Mouse (Mus musculus) olfactory bulb, adult 2 months (tissue): ENCODE data around the gene Olfr48.

ENCODE experiments used
- CTCF ChIP-seq: fragments of 200-500 bp; IDR thresholded peaks from 2 replicates; pipeline ENCODE4 v1.5.1; 2012; ENCODE audit warnings: low read depth, mild to moderate bottlenecking, low read length, moderate library complexity; ENCODE audit not compliant: insufficient read depth
- POLR2A ChIP-seq: fragments of 200-500 bp; IDR thresholded peaks from 2 replicates; pipeline ENCODE4 v1.6.1; 2012; ENCODE audit warnings: mild to moderate bottlenecking, low read depth, low read length, moderate library complexity; ENCODE audit not compliant: insufficient read depth

DNA sequence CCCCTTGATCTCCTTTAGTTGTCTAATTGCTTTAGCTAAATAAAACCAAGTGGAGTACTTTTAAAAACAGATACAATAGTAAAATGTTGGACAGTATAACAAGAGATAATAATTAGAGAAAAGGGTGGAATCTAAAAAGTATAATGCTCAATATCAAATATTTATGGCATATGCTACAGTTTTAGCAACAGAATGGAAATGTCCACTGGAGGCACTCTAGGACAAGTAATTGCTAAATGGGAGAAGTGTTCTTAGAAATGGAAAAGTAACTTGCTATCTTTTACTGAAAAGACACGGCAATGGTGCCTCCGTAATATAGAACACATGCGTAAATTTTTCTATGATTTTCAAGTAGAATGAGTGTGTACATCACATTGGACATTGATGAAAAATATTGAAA, 48.4 kb downstream of the Olfr48 start:
- no peak for TF ChIP-seq POLR2A
- TF ChIP-seq CTCF = no peak
